Mouse (Mus musculus) stomach, embryonic 14.5 days (tissue): Measurements from ENCODE around the gene Cdk20. TPM values are rescaled to one million over a fixed set of nuclear protein-coding genes. Genes with fewer than 3 reads are reported as not detected.

ENCODE experiments used
- ATAC-seq: fragments of 200-750 bp; cut with Nextera tagmentation; 2 replicates; pipeline ENCODE4 v1.8.0; 2017; ENCODE audit warnings: low read depth, moderate TSS enrichment; ENCODE audit not compliant: insufficient number of reproducible peaks, insufficient read depth, low FRiP score
- H3K27ac ChIP-seq: fragments of 300-500 bp; sonication (generic); 2 replicates; pipeline ENCODE4 v1.5.1; 2014; ENCODE audit warnings: mild to moderate bottlenecking, low read length, moderate library complexity, mixed read lengths
- H3K27me3 ChIP-seq: fragments of 300-500 bp; sonication (generic); 2 replicates; pipeline ENCODE4 v1.6.1; 2014; ENCODE audit warnings: low read length, control low read depth, mixed read lengths; ENCODE audit not compliant: control insufficient read depth, insufficient read depth
- H3K36me3 ChIP-seq: fragments of 300-500 bp; sonication (generic); 2 replicates; pipeline ENCODE4 v1.6.1; 2014; ENCODE audit warnings: mild to moderate bottlenecking, control low read depth, low read length, moderate library complexity, mixed read lengths; ENCODE audit not compliant: control insufficient read depth, insufficient read depth
- H3K4me1 ChIP-seq: fragments of 300-500 bp; sonication (generic); 2 replicates; pipeline ENCODE4 v1.6.1; 2014; ENCODE audit warnings: low read length, control low read depth, mixed read lengths; ENCODE audit not compliant: control insufficient read depth, insufficient read depth
- H3K4me2 ChIP-seq: fragments of 300-500 bp; sonication (generic); replicated peaks from 2 replicates; pipeline ENCODE4 v1.6.1; 2014; ENCODE audit warnings: low read depth, low read length, control low read depth
- H3K4me3 ChIP-seq: fragments of 300-500 bp; sonication (generic); 2 replicates; pipeline ENCODE4 v1.5.1; 2014; ENCODE audit warnings: low read depth, low read length, control low read depth
- H3K9ac ChIP-seq: fragments of 300-500 bp; sonication (generic); replicated peaks from 2 replicates; pipeline ENCODE4 v1.6.1; 2014; ENCODE audit warnings: low read depth, mild to moderate bottlenecking, control low read depth, low read length, moderate library complexity, mixed read lengths
- H3K9me3 ChIP-seq: fragments of 300-500 bp; sonication (generic); 2 replicates; pipeline ENCODE4 v1.6.1; 2016; ENCODE audit warnings: low read depth, low read length, control low read depth; ENCODE audit not compliant: control insufficient read depth
- WGBS: fragments of 180-500 bp; shearing (Covaris S2); extraction: QIAGEN DNeasy Blood & Tissue Kit; methylation state at CpG from one replicate; pipeline ENCODE4 v1.1.7; 2014; 5-methylcytosine and 5-hydroxymethylcytosine counted together
- polyA plus RNA-seq: library from polyadenylated mRNA; unstranded; fragments of >200 nt; fragmentation: Nextera tagmentation; extraction: Ambion mirVana; gene quantifications from 2 replicates; pipeline ENCODE4 v1.2.1, GENCODE M21; 2014

The Cdk20 gene
- polyA plus RNA-seq: 8.8 and 10.1 TPM in 2 replicates

GRCm38 (mm10) chr13:64432017-64432995 is at the start of gene Cdk20:
Gene Cdk20, plus strand, starts transcription at chr13:64432314.
- H3K9me3 ChIP-seq: no peaks in the 10 kb centered on the region
- H3K4me1 ChIP-seq: peaks cover 6% of the 10 kb centered on the region; the same call in 1 of the 2 replicates
- H3K4me3 ChIP-seq: peak within 1 kb of the TSS; percentile 51
- peak within 1 kb of the TSS; percentile 81 for H3K27ac ChIP-seq
- H3K9ac ChIP-seq: peak within 1 kb of the TSS; percentile 37
- no peaks in the 10 kb centered on the region for H3K36me3 ChIP-seq
- WGBS: under 1% methylated on average over 57 of the region's 57 CpGs
- H3K27me3 ChIP-seq: no peaks in the 10 kb centered on the region
- H3K4me2 ChIP-seq: peak within 1 kb of the TSS; percentile 62
- peak; percentile 99 for ATAC-seq

GRCm38 (mm10) chr13:64384937-64385336 is 47.2 kb upstream of the Cdk20 start:
- no peaks in the 10 kb centered on the region for H3K9me3 ChIP-seq
- no peaks in the 10 kb centered on the region for H3K36me3 ChIP-seq
- 89% methylated on average over 3 of the region's 3 CpGs for WGBS
- no peaks in the 10 kb centered on the region for H3K4me1 ChIP-seq
- no peak overlapping the region for H3K4me2 ChIP-seq
- no peak overlapping the region for H3K27ac ChIP-seq
- ATAC-seq: no peak
- no peaks in the 10 kb centered on the region for H3K27me3 ChIP-seq
- H3K9ac ChIP-seq: no peak overlapping the region
- no peak overlapping the region for H3K4me3 ChIP-seq

DNA sequence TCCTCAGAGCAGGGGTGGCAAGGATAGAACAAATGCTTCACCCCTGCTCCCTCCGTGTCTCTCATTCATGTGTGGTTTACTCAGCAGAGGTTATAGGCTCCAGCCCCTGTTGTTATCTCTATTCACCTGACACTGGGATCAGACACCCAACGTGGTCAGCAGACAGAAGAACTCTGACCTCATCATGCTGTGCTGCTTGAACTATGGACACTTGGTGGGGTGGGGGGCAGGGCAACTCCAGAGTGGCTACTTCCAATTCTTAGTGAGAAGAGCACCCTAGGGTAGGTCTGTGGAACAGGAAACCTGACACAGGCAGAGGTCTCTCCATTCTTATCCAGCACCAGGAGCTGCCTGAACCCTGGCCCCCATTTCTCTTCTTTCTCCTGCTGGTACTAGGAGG is 46.1 kb upstream of the Cdk20 start:
- no peak for ATAC-seq
- Histone ChIP-seq H3K36me3 (no peaks in the 10 kb centered on the region), H3K27ac (no peak overlapping the region), H3K4me2 (no peak overlapping the region), H3K4me1 (no peaks in the 10 kb centered on the region), H3K9me3 (no peaks in the 10 kb centered on the region), H3K9ac (no peak overlapping the region), H3K27me3 (no peaks in the 10 kb centered on the region), H3K4me3 (no peak overlapping the region)
- WGBS: 31% methylated on average over 2 of the region's 2 CpGs

- H3K27me3 ChIP-seq: no peaks in the 10 kb centered on the region
- no peaks in the 10 kb centered on the region for H3K36me3 ChIP-seq
- no peaks in the 10 kb centered on the region for H3K4me1 ChIP-seq
- H3K4me2 ChIP-seq: no peak overlapping the region
- no peak overlapping the region for H3K27ac ChIP-seq
- no peak overlapping the region for H3K4me3 ChIP-seq
- 59% methylated on average over 4 of the region's 4 CpGs for WGBS
- no peak for ATAC-seq
- H3K9me3 ChIP-seq: no peaks in the 10 kb centered on the region
- H3K9ac ChIP-seq: no peak overlapping the region
Measured at GRCm38 (mm10) chr13:64388415-64388814, 43.7 kb upstream of the Cdk20 start.

DNA sequence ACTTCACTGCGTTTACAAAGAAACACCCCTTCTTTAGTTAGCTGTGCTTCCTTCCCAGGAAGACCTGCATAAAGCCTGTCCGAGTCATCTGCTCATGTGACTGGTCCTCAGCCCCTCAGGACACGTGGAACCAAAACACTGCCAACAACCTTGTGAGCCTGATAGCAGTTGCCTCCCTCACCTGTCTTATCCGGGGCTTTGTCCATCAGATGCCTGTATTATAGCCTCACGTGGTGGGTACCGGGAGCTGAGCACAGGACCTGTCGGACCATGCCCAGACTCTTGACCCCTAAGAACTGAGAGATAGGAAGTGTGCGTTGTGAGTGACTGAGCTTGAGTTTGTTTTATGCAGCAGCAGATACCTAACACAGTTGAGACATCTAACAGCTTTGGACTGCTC is 35.1 kb upstream of the Cdk20 start:
- no peak overlapping the region for H3K4me2 ChIP-seq
- no peak overlapping the region for H3K4me3 ChIP-seq
- H3K36me3 ChIP-seq: no peaks in the 10 kb centered on the region
- H3K9me3 ChIP-seq: no peaks in the 10 kb centered on the region
- ATAC-seq: no peak
- no peak overlapping the region for H3K9ac ChIP-seq
- H3K27me3 ChIP-seq: no peaks in the 10 kb centered on the region
- no peaks in the 10 kb centered on the region for H3K4me1 ChIP-seq
- no peak overlapping the region for H3K27ac ChIP-seq
- 60% methylated on average over 8 of the region's 8 CpGs for WGBS

- ATAC-seq: no peak
- H3K9ac ChIP-seq: no peak overlapping the region
- no peak overlapping the region for H3K4me2 ChIP-seq
- 100% methylated on average over 1 of the region's 1 CpGs for WGBS
- no peaks in the 10 kb centered on the region for H3K9me3 ChIP-seq
- no peaks in the 10 kb centered on the region for H3K36me3 ChIP-seq
- H3K4me1 ChIP-seq: no peaks in the 10 kb centered on the region
- H3K27me3 ChIP-seq: no peaks in the 10 kb centered on the region
- H3K27ac ChIP-seq: no peak overlapping the region
- no peak overlapping the region for H3K4me3 ChIP-seq
Measured at GRCm38 (mm10) chr13:64398065-64398464, 34.0 kb upstream of the Cdk20 start.

DNA sequence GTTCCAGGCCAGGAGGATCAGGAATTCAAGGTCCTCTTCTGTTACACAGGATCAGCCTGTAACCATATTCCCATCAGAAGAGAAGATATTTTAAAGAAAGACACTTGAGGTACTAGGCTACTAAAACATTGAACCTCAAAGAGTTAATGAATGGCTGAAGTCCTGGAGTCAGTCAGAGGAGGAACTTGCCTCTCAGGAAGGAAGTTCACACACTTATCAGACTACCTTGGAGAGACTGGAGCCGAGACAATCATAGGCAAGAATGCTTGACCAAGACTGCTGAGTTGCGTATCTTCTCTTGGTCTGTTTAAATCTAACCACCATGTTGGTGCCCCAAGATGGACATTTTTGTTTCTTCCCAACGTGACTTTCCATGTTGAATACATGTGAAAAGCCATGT is 32.2 kb upstream of the Cdk20 start:
- Histone ChIP-seq H3K36me3 (no peaks in the 10 kb centered on the region), H3K27ac (no peak overlapping the region), H3K9ac (no peak overlapping the region), H3K9me3 (no peaks in the 10 kb centered on the region), H3K4me2 (no peak overlapping the region), H3K4me3 (no peak overlapping the region), H3K27me3 (no peaks in the 10 kb centered on the region), H3K4me1 (no peaks in the 10 kb centered on the region)
- no peak for ATAC-seq
- 83% methylated on average over 3 of the region's 3 CpGs for WGBS

DNA sequence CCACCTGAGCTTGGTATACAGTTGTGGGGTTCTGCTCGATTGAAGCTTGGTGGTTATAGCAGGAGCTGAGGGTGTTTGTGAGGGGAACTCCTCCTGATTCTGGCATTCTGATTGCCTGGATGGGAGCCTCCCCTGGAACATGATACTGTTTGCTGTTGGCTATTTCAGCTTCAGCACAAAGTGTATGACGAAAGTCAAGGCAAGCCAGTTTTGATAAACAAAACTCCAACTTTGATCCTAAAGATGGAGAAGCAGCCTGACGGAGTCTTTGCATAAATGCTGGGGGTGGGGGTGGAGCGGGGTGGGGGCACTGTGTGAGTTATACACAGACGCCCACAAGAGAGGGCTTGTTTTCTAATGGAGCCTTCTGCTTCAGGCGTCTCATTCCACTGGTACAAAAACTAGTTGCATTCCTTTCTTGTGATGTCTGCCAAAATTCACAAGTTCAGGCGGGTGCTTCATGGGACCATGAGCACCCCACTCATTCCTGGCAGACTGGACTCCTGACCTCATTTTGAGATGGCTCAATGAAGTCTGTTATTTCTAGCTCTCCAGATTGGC is 31.2 kb upstream of the Cdk20 start:
- WGBS: 25% methylated on average over 7 of the region's 7 CpGs
- Histone ChIP-seq H3K4me1 (no peaks in the 10 kb centered on the region), H3K4me2 (no peak overlapping the region), H3K27ac (no peak overlapping the region), H3K9me3 (no peaks in the 10 kb centered on the region), H3K4me3 (no peak overlapping the region), H3K27me3 (no peaks in the 10 kb centered on the region), H3K36me3 (no peaks in the 10 kb centered on the region), H3K9ac (no peak overlapping the region)
- ATAC-seq: peak; percentile 53; the same call in 1 of the 2 replicates
